Mouse (Mus musculus): ENCODE data around the gene Mapkapk5. TPM values are rescaled to one million over a fixed set of nuclear protein-coding genes. Genes with fewer than 3 reads are reported as not detected.

The Mapkapk5 gene
- polyA plus RNA-seq (2012; rRNA removed; ENCODE audit: low replicate concordance): 56.5 and 56.7 TPM in 2 replicates

GRCm38 (mm10) chr5:121545793-121546529, at the start of gene Mapkapk5:
TSS of gene Mapkapk5 (minus strand) at chr5:121545905.

DNA sequence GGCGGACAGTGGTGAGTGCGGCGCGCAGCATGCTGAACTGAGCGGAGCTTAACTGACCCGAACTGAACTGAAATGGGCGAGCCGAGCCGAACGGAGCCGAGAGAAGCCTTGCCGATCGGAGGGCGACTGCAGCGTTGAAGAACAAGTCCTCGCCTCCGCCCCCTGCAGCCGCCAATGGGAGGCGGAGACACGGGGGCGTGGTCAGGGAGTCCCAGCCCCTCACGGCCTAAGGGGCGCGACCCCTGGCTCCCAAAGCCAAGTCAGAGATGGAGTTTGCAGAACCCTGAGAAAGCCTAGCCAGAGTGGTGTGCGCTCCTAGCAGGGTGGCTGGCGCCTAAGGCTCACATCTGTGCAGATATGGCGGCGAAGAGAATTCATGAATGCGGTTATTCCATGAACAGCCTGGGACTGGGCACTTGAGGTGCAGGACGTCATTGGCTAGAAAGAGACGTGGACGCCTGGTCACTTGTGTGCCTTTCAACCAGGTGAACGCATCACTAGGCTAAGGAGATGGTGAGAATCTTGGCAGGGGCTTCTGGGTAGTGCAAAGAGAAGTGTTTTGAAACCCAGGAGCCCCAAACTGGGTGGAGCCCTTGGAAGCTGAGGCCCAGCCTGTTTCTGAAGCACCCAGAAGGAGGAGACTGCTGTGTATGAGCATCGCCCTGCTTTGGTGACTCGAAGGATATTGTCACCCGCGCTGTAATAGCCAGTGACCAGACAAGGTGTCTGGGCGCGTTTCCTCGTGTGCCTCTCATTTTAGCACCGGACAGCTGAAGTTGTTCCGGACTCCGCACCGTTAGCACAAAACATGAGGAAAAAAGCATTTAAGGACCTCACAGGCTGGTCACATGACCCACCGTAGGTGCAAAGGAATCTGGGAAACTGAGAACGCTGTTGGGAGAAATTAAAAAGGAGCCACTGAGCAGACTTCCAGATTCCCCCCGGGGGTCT, 48.0 kb upstream of the Mapkapk5 start, which contains the start of gene Aldh2:
Aldh2 (minus strand) TSS at position 374 of the 951 bp plus-strand sequence.

GRCm38 (mm10) chr5:121544910-121545792, 554 bp downstream of the Mapkapk5 start, which contains the start of the genes Adam1a and Gm42878:
TSS of gene Adam1a (minus strand) at chr5:121545482.
TSS of gene Gm42878 (minus strand) at chr5:121545482.

GRCm38 (mm10) chr5:121503231-121503630, 42.5 kb downstream of the Mapkapk5 start, which contains the start of gene Adam1b:
TSS of gene Adam1b (minus strand) at chr5:121503435.

Other genes starting within 250 kb of the Mapkapk5 start
- 99.1 and 169 TPM in 2 replicates for gene Trafd1, start 160.3 kb downstream of the Mapkapk5 start, polyA plus RNA-seq (2012; rRNA removed; ENCODE audit: low replicate concordance)
- gene Naa25, start 148.0 kb downstream of the Mapkapk5 start, polyA plus RNA-seq (2012; rRNA removed; ENCODE audit: low replicate concordance): 8.0 and 18.1 TPM in 2 replicates
- gene Tmem116, start 94.0 kb downstream of the Mapkapk5 start, polyA plus RNA-seq (2012; rRNA removed; ENCODE audit: low replicate concordance): 1.7 and 2.2 TPM in 2 replicates
- 57.6 and 60.9 TPM in 2 replicates for gene Erp29, start 93.4 kb downstream of the Mapkapk5 start, polyA plus RNA-seq (2012; rRNA removed; ENCODE audit: low replicate concordance)
- not detected in 2 replicates for gene Adam1b, start 42.5 kb downstream of the Mapkapk5 start, polyA plus RNA-seq (2012; rRNA removed; ENCODE audit: low replicate concordance)
- gene Adam1a, start 423 bp downstream of the Mapkapk5 start, polyA plus RNA-seq (2012; rRNA removed; ENCODE audit: low replicate concordance): 5.4 and 5.8 TPM in 2 replicates
- 0.20 and 0.35 TPM in 2 replicates for gene Gm42878, start 423 bp downstream of the Mapkapk5 start, polyA plus RNA-seq (2012; rRNA removed; ENCODE audit: low replicate concordance)
- 885 and 1,194 TPM in 2 replicates for gene Aldh2, start 47.9 kb upstream of the Mapkapk5 start, polyA plus RNA-seq (2012; rRNA removed; ENCODE audit: low replicate concordance)
- gene Acad12, start 73.0 kb upstream of the Mapkapk5 start, polyA plus RNA-seq (2012; rRNA removed; ENCODE audit: low replicate concordance): 14.6 and 40.9 TPM in 2 replicates
- gene Acad10, start 114.6 kb upstream of the Mapkapk5 start, polyA plus RNA-seq (2012; rRNA removed; ENCODE audit: low replicate concordance): 12.5 and 12.6 TPM in 2 replicates
- 25.7 and 28.2 TPM in 2 replicates for gene Brap, start 114.7 kb upstream of the Mapkapk5 start, polyA plus RNA-seq (2012; rRNA removed; ENCODE audit: low replicate concordance)
- 97.5 and 137 TPM in 2 replicates for gene Atxn2, start 165.4 kb upstream of the Mapkapk5 start, polyA plus RNA-seq (2012; rRNA removed; ENCODE audit: low replicate concordance)

Measured in subcutaneous adipose tissue, adult 2 months (tissue).